Mouse (Mus musculus): ENCODE data around the gene Fam205c.
"Not testable (repeated sequence)": the region's sequence is repeated elsewhere in the genome, so short reads cannot be mapped to it uniquely, and the experiment has no call there.

GRCm38 (mm10) chr4:42853788-42854187, 20.2 kb downstream of the Fam205c start, which contains the start of gene Fam205a1:
- TF ChIP-seq CTCF, EP300 (IDR thresholded peaks at IDR 0.05; ENCODE audit: low read depth): not testable (repeated sequence)

All from heart, postnatal 0 days (tissue).